Mouse (Mus musculus): ENCODE measurements around the gene Snhg11. TPM values are rescaled to one million over a fixed set of nuclear protein-coding genes. Genes with fewer than 3 reads are reported as not detected.
"Not testable (repeated sequence)": the region's sequence is repeated elsewhere in the genome, so short reads cannot be mapped to it uniquely, and the experiment has no call there.

The Snhg11 gene
- total RNA-seq, 4 experiments from 2014 or later: 0.19 to 0.47 (median 0.25) TPM

DNA sequence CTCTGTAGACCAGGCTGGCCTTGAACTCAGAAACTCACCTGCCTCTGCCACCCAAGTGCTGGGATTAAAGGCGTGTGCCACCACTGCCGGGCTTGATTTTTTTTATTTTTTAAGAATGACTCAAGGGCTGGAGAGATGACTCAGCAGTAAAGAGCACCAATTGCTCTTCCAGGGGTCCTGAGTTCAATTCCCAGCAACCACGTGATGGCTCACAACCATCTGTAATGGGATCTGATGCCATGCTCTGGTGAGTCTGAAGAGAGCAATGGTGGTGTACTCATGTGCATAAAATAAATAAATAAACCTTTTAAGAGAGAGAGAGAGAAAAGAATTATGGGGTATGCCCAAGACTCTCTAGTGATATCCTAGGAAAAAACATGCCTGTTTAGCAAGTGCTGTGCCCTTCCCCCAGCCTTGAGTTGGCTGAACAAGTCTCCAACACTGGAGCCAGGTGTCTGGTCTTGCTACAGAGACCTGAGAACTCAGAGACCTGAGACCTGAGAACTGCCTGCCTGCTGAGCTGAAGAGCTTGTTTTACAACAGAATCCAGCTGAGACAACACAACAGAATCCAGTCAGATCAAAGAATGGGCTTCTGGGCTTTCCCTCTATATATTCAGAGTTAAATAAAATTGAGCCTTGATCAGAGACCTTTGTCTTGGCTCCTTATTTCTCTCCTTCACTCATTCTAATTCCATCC is 5.8 kb upstream of the Snhg11 start:
- DNase-seq (ENCODE audit: low spot score): no peak

DNA sequence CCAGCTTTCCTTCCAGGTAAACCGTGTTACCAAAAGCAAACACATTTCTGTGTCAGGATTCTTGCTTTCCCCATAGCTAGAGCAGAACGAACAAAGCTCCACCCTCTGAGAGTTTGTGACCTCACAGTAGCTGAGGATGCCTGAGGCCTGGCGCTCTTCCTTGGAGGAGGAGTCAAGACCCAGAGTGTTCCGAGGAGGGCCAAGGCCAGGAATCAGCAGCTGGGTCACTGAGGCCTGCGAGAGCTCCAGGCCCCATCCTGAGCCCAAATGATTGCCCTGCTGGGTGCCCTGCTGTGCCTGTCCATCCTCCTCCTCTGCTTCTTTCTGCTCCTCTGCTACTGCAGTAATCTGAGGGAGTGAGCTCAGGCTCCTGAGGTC is 5.3 kb upstream of the Snhg11 start:
- no peak for DNase-seq (ENCODE audit: low spot score)

DNA sequence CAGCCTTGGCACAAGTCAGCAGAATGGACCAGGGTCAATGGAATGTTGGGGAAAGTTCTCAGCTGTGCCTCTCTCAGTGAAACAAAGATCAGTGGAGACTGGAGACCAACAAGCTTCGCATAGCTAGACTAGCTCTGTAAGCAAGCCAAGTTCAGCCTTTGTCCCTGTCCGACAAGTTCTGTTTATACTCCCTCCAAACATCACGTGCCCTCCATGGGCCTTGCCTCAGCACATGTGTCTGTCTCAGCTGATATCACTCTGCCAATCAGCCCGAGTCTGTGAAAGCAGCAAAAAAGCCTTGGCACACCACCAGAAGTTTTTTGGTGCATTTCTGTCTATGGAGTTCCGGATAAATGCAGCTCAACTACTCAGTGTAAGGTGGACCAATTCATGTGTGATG is 2.4 kb upstream of the Snhg11 start:
- no peak for DNase-seq (ENCODE audit: low spot score)

DNA sequence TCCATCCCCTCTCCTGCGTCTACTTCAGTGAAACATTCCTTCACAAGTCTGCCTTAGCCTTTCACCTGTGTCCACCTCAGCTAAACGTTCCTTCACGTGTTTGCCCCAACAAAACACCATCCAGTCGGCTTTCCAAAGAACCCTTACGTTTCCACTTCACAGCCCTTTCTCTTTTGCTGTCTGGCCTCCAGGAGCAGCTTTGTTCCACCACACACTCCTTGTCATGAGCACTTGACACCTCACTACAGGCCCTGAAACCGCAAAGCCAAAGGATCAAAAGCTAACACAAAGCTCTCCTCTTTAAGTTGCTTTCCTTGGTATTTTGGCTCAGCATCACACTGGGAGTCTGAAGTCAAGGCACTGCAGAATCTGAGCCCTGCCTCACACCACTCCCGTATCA is 1.9 kb upstream of the Snhg11 start:
- DNase-seq (ENCODE audit: low spot score): no peak

DNA sequence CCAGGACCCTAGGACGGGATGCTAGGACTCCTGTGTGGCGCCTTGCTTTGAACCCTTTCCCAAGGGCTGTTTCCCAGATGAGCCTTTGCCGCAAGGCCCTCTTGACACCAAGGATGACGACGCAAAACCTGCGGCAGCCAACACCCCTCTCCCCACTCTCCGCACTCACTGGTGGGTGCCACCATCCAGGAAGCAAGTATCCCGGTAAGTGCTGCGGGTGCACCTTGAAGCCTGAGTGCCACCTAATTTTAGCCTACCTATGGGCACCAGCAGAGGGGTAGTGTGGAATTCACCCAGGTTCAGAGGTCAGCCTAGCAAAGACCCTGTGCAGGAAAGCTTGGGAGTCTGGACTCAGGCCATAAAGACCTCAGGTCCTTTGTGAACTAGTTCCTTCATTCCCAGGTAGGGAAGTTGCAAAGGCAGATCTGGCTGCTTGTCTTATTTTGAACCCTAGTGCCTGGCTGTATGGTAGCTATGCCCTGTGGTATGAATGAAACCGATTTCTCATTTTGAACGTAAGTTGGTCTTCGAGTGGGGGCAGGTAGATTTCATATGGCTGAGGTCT is 767 bp downstream of the Snhg11 start:
- DNase-seq (ENCODE audit: low spot score): no peak

DNA sequence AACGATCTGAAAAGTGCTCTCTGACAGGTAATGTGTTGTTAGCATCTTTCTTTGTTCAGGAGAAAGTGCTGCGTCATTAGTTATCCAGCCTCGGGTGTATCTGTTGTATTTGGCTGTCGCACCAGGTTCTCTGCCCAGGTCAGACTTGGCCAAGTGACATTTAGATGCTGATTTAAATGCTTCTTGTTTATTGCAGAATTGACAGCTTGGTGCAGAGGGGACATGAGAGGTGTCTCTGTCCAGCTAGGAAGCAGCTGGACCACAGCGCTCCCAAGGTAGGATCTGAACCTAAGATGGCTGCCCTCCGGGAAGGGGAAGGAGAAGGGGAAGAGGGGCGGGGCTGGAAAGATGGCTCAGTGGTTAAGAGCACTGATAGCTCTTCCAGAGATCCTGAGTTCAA is 1.4 kb downstream of the Snhg11 start:
- DNase-seq (ENCODE audit: low spot score): no peak

DNA sequence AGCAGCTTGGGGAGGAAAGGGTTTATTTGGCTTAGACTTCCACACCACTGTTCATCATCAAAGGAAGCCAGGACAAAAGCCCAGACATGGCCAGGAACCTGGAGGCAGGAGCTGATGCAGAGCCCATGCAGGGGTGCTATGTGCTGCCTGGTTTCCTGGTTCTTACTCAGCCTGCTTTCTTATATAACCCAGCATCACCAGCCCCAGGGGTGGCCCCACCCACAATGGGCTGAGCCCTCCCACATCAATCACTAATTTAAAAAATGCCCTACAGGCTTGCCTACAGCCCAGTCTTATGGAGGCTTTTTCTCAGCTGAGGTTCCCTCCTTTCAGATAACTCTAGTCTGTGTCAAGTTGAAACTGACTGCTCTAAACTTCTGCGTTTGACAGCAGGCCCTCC is 2.4 kb downstream of the Snhg11 start:
- DNase-seq (ENCODE audit: low spot score): no peak

DNA sequence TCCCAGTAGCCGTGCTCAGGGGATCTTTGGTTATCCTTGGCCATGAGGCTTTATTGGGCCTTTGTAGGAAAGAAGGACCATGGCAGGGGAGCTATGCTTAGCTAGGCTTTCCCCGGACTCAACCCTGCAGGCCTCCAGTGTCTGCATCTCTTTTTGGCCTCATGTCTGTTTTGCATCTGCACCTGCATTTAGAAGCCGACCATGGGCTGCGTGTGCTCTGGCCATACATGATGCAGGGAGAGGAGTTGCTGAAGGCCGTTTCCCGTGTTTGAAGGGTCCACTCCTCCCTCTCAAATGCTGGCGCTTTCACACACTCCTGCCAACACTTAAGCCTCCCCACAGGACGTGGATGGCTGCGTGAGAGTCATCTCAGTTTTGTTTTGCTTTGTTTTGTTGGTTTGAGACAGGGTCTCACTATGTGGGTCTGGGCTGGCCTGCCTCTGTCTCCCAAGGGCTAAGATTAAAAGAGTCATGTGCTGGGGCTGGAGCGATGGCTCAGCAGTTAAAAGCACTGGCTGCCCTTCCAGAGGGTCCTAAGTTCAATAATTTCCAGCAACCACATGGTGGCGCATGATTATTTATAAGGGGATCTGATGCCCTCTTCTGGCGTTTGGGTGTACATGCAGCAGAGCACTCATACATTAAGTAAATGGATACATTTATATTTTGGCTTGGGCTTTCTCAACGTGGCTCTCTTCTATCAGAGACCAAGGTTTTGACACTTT is 4.1 kb downstream of the Snhg11 start:
- DNase-seq (ENCODE audit: low spot score): peak; percentile 35

DNA sequence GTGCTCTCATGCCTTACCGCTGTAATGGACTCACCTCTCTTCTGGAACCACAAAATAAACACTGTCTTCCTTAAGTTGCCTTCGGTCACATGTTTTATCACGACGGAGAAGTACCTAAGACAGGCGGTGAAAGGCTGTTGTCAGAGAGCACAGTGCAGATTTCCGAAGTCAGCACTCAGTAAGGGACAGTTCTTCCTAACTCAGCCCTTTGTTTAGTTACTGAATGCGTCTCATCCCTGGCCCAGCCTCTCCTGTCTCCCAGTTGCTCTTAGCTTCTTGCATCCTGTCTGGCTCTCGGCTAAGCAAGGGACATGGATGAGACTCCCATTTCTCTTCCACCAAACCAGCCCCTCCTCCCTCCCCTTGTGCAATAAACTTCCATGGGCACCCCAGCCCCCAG is 10.6 kb downstream of the Snhg11 start:
- no peak for DNase-seq (ENCODE audit: low spot score)

DNA sequence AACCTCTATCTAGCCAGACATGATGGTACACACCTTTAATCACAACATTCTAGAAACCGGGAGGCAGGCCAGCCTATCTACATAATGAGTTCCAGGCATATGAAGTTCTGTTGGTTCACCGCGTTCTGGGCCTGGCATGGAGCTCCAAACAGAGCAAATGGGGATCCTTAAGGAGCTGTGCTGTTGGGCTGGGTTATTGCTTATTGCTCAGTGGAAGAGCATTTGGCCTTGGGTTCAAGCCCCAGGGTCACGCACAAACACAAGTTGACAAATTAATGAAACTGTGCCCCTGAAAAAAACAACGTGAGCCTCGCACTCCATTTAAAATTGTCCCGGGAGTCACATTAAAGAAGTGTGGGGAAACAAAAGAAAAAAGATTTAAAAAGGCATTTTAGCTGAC is 14.0 kb downstream of the Snhg11 start:
- DNase-seq (ENCODE audit: low spot score): no peak

DNA sequence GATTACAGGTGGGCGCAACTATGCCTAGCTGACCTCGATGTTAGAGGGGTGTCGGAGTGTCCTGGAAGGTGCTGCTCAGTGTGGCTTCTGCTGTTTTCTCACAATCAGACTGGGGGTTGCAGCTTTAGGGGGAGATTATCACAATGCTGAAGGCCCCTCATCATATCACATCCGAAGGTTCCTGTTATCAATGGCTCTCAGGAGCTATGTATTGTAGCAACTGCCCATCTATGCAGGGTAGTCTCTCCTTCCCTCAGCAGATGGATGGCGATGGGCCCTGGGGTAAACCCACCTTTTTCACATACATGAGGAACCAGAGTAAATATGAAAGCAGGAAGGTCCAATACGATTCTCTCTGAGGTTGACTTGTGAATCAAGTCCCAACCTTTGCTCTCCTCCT is 20.9 kb downstream of the Snhg11 start:
- no peak for DNase-seq (ENCODE audit: low spot score)

DNA sequence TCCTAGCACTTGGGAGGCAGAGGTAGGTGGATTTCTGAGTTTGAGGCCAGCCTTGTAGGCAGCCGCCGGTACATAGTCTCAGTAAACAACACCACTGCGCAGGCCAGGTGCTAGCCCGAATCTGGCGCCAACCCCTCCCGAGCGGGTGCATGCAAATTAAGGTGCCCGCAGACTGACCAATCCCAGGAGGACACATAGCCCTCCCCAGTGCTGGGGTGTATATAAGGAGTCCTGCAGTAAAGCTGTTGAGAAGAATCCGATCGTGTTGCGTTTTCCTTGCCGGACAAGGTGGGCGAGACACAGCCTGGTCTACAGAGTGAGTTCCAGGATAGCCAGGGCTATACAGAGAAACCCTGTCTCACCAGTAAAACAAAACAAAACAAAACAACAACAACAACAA is 21.7 kb downstream of the Snhg11 start:
- not testable (repeated sequence) for DNase-seq (ENCODE audit: low spot score)

DNA sequence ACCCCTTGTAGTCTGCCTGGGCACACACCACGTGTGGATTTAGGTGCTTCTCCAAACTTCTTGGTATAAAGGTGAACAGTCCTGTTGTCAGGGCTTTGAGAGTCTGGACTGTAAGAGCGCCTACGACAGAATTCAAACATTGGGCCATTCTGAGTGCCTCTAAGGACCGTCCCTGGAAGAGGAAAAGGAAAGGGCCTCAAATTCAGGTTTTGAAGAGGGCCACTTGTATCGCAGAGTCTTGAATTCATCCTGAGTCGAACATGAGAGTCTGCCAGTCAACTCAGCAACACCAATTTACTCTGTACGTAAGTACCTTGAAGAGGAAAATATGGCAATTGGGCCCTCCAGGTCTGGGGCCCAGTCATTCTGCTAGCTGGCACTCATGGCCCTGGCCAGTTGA is 27.5 kb downstream of the Snhg11 start:
- no peak for DNase-seq (ENCODE audit: low spot score)

DNA sequence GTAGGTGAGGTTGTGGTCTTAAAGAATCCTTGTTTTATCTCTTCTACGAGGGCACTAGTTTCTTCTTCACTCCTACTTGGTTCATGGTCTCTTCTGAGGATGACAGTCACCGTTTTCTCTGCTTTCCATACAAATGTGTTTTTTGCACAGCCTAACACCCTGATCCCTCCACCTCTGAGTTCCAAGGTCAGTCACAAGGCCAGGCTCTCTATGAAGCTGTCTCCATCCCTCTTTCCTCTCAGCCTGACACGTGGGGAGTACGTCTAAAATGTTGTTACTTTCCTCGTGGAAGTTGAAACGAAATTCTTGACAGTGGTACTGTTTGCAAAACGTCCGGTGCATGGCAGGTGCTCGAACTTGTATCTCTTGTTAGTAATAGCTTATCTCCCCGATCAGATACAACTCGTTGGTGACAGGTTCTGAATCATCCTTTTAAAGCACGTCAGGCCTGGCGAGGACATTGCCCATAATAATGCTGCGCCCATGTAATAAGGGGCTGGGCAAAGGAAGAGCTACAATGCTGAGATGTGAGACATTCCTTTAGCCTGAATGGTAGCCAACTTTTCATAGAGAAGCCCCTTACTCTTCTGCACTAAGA is 33.7 kb downstream of the Snhg11 start:
- DNase-seq (ENCODE audit: low spot score): no peak

DNA sequence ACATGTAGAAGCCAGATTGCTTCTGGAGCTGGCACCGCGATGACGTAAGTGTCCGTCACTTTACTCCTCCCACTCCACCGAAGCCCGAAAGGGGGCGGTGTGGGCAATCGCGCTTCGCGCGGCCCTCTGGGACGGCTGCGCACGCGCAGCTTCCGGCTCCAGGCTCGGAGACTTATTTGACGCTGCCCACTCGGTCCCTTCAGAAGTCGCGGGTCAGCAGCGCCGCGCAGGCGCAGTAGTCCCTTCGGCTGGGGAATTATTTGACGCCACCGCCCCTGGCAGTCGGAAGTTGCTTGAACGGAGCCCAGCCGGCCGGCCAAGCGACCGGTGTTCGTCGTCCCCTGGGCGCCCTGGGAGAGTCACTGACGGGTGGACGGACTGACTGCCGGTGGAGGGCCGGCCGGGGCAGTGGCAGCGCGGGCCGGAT is 34.2 kb downstream of the Snhg11 start, which contains the start of gene Ralgapb:
Gene Ralgapb (plus strand): TSS at position 254 of the 427 bp plus-strand sequence.
- peak; percentile 99 for DNase-seq (ENCODE audit: low spot score)

DNA sequence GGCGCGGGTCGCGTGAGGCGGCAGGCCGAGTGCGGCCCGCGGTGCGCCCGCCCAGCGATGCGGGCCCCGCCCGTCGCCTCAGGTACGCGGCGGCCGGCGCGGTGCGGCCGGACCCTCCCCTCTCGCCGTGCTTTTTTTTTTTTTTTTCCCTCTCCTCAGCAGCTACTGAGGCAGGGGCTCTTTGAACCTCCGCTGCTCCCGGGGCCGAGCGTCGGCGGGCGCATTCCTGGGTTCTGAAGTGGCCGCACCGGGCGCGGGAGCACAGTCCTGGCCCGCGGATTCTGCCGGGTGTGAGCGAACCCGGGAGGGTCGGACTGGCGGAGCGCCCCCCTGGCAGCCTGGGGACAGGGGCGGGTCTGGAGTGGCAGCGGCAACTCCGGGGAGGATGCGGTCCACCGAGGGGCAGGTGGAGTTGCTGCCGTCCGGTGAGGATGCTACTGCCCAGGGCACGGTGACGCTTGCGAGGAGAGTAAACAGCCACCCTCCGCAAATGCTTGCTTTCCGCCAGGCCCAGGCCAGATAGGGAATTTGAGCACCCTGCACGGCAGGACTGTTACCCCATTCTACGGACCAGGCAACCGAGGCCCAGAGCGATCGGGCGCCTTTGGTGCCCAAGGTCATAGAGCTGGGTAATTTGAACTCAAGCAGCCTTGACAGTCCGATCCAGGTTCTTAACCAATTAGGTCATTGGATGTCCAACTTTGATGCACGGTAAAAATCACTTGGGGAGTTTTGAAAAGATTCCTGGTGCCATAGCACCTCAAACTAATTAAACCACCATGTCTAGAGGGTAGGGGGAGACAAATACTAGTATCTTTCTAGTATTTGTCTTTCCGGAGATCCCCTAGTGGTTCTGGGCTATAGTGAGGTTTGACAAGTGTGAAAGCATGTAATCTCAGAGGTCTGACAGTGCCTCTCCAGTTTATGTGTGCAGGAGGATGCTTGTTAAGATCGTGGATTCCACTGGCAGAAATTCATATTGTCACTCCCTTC is 34.9 kb downstream of the Snhg11 start:
- DNase-seq (ENCODE audit: low spot score): no peak

DNA sequence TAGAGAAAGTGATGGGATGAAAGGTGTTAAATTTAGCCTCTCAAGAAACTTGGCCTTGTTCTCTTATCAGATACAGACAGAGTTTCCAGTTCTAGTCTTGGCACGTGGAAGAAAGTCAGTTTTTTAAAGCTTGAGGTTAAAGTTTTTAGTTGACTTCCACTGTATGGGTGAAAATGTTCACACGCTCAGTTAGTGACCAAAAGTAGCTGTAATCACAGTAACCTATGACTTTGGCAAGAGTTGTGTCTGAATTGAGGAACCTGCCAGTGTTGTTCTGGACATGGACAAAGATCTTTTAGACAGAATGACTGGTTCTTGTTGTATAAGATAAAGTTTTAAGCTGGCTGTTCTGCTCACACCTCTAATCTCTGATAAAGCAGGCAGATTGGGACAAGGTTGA is 37.8 kb downstream of the Snhg11 start:
- no peak for DNase-seq (ENCODE audit: low spot score)

DNA sequence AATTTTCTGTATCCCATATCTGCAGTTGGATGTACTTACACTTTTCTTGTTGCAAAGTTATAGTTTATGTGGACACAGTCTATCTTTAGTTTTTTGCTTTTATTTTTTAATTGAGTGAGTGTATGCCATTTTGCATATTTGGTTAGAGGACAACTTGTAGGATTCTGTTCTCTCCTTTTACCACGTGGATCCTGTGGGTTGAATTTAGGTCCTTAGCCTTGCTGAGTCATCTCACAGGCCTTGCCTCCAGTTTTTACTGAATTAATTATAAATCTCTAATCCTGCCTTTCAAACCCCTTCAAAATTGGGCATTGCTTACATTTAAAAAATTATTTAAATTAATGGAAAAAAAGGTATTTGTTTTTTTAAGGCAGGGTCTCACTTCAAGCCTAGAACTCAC is 40.4 kb downstream of the Snhg11 start:
- no peak for DNase-seq (ENCODE audit: low spot score)

DNA sequence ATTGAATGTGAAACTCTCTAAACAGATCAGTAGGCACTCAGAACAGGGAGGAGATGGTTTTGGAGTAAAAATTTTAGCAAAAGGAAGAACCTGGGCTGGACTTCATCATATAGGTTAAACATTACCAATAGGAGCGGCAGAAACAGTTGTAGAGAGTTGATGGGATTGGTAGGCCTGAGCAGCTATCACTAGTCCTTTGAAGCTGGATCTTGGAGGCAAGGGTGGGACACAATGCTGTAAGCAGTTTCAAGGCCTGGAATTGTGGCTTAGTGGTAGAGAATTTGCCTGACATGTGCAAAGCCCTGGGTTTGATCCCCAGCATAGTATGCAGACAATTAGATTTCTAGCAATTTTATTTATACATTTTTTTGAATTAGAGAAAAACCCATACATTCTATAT is 43.2 kb downstream of the Snhg11 start:
- DNase-seq (ENCODE audit: low spot score): no peak
